Mouse (Mus musculus) MEL-GATA-1-ER (cell line): ENCODE data around the gene Phactr1.
"Not testable (repeated sequence)": the region's sequence is repeated elsewhere in the genome, so short reads cannot be mapped to it uniquely, and the experiment has no call there.

Experiments
- DNase-seq: peaks from one replicate; pipeline ENCODE4 v3.0.0-alpha.2; 2012; ENCODE audit warnings: low read depth; ENCODE audit errors: extremely low read depth

The Phactr1 gene

DNA sequence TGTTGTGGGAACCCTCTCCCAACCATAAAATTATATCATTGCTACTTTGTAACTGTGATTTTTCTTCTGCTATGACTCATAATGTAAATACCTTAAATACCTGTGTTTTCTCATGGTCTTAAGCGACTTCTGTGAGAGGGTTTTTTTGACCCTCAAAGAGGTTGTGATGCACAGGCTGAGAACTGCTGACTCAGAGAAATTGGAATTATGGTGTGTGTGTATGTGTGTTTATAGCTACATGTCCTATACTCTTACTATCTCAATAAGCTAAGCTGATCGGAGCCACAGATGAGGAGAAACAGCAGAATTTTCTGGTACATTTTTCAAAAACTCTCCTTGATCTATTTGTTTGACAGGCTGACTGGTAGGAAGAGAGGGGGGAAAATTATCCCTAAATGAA lies 239.6 kb downstream of the Phactr1 start:
- no peak for DNase-seq

DNA sequence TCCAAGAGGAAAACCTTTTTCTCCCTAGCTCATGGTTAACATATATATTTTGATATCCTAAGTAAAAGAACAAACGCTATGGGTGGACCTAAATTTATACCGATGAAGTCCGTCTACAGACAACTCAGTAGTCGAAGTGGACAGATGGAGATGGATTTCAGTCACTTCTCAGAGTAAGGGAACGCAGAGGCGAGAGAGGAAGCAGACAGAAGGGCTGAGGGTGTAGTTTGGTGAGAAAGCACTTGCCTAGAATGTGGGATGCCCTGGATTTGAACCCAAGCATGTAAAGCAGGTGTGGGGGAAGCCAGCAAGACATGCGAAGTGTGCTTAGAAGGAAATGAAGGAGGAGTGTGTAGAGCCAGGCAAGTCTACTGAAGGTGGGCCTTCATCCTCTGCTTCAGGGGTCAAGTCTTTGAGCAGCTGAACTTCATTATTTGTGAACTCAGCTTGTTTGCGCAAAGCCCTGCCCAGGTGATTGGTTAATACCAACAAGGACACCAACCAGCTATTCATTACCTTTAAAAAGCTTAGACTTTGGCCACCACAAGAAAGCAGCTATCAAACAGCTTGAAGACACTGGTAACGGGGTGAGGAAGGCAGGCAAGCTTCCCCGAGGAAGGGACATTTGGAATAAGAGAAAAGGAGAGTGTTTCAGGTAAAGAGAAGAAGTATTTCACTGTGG lies 241.5 kb downstream of the Phactr1 start:
- no peak for DNase-seq

DNA sequence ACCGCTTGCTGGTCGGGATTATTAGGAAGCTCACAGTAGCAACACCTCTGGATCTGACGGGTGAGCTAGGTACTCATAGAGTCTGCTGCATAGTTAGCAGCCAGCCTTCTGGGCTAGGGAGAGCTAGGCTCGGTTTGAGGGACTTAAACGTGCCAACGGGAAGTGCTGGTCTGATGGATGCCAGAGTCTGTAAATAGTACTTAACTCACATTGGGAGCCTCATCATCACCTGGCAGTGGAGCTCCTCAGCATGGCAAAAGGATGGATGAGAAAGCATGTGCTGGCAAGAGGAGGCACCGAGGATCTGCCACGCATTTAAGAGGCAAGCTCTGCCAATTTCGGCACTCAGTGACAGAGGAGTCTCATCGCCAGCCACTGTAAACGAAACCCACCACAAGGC lies 247.4 kb downstream of the Phactr1 start:
- no peak for DNase-seq

DNA sequence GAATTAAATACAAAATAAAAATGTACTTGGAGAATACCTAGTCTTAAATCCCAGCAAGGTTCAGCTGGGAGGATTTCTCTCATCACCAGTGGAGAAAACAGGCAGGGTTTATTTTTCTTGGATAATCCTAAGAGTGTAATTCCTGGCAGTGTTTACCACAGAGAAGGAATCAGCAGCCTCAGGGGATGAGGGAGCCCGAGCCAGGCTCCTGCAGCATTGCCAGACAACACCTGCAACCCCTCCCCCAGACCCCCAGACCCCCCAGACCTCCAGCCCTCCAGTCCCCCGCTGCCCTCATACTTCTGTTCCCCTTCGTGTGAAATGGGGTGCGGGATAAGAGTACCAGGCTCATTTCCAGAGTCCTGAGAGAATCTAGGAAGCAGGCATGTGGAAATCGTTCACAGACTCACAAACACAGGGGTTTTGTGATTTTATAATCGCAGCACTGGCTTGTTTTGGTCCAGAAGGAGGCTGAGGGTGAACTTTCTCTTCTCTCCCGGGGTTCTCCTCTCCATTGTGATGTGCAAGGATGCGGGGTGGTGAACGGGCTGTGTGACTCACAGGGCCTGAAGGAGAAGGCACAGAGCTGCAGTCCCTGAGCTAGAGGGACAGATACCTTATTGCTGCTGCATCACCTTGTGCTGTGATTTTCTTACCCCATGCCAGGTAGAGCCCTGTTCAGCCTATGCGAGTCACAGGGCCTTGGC lies 249.3 kb downstream of the Phactr1 start:
- DNase-seq, result no peak

DNA sequence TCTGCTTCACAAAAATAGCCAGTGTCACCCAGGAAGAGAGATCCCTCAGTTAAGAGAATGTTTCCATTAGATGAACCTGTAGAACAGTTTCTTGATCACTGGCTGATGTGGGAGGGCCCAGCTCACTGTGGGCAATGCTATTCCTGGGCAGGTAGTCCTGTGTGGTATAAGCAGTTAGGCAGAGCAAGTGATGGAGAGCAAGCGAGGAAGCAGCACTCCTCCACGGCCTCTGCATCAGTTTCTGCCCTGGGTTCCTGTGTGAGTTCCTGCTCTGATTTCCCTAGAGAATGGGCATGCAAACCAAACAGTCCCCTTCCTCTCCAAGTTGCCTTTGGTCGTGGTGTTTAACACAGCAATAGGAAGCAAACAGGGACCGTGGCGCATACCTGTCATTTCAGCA lies 251.6 kb downstream of the Phactr1 start:
- no peak for DNase-seq

DNA sequence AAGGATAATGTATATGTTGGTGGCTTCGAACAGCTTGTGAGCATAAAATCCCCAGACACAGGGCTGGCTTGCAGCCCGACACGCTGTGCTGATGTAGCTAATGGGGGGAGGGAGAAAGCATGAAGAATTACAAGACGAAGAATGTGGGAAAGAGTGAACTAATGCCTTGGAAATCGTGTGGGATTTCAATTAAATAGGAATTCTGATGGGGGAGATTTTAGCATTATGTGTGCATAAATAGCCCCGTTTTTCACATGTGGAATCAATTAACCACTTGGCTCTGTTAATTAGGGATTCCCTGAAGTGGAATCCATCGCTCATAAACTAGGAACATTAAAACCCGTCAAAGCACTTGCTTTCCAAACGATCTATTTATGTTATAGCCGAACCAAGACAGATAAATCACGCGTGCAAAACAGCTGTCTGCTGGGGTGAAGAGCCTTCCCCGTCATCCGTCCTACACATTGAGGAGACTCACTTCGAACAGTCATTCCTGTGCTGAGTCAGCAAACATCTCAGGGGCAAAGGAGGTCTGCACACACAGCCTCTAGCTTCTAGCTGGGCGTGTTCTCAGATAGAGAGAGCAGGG lies 254.2 kb downstream of the Phactr1 start:
- DNase-seq, result no peak

DNA sequence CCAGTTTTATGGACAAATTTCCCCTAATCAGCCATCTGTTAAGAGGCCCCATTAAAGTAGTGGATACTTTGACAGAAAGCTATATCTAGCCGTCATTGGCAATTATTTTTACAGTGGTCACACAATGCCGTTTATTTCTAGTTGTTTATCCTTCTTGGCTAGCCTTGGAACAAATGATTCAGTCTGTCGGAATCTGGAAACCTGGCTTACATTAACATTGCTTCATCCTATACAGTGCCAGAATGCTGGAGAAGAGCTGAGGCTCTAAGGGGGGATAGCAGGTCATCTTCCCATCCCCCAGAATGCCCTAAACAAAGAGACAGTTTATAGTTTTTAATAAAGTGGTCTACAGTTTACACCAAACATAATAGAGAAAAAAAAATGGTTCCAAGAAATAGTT lies 257.4 kb downstream of the Phactr1 start:
- no peak for DNase-seq

DNA sequence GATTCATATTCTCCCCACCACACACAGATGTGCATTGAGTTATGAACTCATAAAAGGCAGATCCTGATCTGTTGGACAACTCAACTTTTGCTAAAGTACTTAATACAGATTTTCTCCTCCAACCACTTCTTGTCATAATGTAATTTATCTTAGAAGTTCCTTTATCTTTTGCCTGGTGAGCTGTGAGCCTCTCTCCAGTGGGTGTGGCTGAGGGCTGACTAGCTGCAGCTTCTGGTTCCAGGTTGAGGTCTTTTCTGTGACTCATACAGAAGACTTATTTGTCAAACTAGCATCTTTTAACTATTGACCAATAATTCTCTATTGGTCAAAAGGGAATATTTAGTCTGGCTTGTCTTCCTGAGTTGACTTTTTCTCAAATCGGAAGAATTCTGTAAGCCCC lies 257.9 kb downstream of the Phactr1 start:
- DNase-seq, result no peak

DNA sequence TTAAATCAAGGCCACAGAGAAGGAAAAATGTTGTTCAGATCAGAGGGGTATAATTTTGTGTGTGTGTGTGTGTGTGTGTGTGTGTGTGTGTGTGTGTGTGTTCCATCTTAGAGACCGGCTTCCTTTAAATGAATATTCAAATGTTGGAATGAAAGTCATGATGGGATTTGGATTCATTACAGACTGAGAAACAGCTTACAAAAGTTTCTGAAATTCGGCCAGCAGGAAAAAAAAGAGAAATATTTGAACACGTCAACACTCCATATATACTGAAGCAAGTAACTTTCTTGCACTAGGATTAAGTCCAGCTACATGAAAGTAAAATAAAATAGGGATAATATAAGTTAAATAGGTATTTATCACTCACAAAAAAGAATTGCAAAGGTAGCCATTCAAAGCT lies 259.8 kb downstream of the Phactr1 start:
- DNase-seq, result no peak

DNA sequence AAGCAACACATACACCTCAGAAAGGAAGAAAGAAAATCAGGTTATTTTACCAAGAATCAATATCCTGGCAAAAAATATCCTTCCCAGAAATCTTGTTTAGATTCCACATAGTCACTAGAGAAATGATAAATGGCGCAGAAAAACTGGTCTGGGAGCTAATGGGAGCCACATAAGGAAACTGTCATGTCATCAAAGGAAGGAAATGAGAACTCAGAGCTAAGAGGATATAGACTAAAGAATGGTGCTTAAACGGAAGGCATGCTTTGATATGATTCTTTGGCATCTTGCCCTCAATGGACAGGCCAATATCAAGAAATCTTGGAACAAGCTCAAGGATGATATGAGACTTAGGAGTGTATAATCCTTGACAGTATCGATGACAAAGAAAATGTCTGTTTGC lies 263.7 kb downstream of the Phactr1 start:
- DNase-seq, result no peak

DNA sequence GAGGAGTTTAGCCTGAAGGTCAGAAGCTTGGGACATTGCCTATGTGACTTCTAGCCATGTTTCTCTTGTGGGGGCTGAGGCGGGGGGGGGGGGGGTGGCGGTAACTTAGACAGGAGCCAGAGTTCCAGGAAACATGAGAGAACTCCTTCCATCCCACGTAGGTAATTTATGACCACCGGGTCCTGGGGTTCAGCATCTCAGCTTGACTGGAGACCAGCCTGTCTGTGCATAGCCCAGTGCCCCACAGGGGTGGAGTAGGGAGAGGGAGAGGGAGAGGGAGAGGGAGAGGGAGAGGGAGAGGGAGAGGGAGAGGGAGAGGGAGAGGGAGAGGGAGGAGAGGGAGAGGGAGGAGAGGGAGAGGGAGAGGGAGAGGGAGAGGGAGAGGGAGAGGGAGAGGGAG lies 264.8 kb downstream of the Phactr1 start:
- not testable (repeated sequence) for DNase-seq

DNA sequence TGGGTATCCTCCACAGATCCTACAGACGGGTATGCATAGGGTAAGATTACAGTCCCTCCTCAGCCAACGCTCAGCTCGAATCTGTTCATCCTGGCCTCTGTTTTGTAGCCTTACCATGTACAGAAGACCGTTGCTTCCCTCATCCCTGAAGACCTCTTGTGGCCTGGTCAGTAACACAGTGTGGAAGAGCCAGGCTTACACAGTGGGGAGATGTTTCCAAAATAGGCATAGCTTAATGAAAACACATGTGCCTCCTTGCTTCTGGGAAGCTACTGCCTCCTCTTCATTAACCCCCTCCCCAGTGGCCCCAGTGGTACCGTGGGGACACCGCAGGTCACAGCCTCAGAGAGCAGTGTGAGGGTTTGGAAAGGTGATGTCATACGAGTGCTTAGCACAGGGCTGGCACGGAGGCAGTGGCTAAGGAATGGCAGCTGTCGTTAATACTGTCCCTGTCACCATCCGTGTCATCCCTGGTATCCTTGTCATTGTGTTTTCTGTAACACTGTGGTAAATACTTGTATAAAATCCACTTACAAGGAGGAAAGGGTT lies 268.4 kb downstream of the Phactr1 start:
- no peak for DNase-seq

DNA sequence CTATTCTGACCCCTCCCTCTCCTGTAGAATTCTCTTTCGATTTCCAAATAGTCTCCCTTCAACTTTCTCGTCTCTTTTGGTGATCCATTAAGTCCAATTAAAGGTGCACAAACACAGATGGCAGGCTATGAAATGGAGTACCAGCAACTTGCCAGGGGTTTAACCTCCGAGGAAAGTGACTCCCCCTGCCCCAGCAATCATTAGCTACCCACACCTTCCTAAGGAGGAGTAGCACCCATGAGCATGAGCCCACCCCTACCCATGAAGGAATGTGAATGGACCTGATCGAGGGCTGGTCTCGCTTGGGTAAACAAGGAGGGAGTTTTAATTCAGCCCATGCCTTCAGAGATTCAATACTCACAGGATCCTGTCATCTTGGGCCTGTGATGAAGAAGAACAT lies 268.9 kb downstream of the Phactr1 start:
- DNase-seq, result no peak

DNA sequence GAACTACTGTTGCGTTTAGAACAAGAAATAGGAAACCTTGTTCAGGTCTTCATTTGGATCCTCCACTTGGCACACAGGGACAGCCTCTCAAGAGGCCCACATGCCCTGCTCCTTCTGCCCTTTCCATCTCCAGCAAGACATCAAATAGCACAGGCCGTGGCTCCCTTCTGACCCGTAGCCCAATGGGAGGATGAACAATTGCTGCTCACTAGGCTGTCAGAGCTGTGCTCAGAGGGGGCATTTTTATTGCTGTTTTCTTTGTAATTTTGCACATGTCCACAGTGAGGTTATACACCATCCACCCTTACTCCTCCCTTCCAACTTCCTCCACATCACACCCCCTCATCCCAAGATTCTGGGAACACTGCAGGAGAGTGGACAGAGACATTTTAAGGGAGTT lies 269.6 kb downstream of the Phactr1 start:
- no peak for DNase-seq

DNA sequence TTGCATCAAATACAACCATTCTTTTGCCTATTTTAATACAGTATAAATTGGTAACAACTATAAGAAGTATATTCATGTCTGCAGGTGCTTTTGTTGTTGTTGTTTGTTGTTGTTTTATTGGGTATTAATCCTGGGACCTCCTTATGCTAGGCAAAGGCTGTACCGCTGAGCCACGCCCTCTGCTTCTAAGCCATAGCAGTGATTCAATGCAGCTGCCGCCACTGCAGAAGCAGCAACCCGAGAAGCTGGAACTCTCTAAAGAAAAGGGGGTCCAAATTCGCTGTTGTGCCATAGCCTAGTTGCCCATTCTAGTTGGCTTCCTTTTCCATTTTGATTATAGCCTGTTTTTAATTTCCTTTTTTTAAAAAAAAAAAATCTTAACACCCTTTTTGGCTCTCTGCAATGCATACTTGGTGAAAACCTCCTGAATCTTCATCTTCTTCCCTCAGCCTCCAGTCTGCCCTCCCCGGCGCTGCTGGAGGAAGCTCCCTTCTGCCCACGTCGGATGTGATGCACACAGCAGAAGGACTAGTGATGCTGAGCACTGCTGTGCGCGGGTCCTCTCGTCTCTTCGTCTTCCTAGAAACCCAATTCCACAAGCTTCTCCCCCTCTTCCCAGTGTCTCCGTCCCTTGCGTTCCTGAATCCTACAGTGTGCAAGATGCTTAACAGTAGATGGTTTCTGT lies 271.8 kb downstream of the Phactr1 start:
- DNase-seq, result no peak

DNA sequence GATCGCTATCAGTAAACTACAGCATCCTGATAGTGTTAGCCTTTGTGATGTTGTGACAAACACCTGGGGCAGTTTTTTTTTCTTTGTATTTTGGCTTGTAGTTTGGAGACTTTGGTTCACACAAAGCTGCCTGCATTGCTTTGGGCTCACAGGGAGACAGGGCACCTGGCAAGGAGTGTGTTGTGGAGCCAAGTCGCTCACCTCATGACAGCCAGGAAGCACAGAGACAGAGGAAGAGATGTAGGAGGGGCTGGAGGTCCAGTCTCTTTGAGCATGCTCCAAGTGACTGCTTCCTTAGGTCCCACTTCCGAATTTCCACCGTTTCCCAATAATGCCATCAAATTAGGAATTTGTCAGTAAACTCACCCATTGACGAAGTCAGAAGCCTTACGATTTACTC lies 272.6 kb downstream of the Phactr1 start:
- no peak for DNase-seq

DNA sequence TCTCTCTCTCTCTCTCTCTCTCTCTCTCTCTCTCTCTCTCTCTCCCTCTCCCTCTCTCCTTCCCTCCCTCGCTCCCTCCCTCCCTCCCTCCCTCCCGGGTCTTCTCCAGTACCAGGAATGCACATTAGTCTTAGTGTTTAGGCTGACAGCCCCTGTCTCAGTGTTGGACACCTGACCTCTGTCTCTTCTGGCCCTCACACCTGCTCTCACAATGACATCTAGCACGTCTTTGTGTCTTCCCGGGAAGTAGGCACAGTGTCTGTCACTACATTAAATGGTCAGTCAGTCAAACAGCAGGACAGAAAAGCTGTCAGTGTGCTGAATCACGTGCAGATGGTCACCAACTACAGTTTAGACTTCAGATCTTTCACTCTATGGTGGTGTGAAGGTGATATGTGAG lies 273.7 kb downstream of the Phactr1 start:
- no peak for DNase-seq

DNA sequence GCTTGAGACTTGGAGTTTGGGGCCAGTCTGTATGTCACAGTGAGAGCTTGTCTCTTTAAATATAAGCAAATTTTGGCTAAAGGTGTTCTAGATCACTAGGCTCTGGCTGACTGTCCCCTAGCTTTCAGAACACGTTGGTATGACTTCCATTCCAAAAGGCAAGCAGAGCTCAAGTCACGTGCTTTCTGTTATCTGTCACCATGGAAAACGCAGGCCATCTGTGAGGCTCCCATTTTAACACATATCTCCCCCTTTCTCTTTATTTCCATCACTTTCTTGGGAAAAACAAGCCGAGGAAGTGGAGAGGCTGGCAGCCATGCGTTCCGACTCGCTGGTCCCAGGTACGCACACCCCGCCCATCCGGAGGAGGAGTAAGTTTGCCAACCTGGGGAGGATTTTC lies 275.9 kb downstream of the Phactr1 start:
- no peak for DNase-seq

DNA sequence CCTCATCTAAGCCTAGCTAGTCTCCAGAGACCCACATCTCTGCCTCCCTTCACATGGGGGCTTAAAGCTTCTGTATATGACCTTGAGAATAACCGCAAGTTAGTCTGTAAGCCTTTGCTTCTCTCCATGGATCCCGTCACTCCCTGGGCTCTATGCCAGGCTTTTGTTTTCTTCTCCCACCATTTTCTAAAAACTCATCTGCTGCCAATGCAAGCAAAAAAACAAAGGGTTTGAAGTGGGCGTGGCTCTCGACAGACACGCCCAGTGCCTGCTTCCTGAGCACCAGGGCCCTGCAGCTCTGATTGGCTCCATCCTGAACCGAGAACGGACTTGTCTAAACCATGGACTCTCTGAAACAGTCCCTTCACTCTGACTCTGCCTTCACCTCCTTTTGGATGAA lies 277.4 kb downstream of the Phactr1 start:
- no peak for DNase-seq

DNA sequence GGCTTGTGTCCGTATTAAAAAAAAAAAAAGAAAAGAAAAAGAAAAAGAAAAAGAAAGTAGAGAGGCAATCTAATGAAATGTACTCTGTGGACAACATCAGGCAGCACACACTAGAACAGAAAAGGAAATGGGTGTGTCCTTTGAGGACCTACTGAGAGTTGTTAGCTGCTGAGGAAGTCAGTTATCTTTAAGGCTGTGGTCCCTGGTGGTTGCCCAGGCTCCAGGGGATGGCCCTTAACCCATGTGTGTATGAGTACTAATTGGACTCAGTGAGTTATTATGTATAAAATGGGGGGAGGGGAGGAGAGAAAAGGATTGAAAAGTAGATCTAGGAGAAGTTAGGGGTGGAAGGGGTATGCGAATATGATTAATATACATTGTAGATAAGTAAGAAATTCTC lies 278.4 kb downstream of the Phactr1 start:
- no peak for DNase-seq

DNA sequence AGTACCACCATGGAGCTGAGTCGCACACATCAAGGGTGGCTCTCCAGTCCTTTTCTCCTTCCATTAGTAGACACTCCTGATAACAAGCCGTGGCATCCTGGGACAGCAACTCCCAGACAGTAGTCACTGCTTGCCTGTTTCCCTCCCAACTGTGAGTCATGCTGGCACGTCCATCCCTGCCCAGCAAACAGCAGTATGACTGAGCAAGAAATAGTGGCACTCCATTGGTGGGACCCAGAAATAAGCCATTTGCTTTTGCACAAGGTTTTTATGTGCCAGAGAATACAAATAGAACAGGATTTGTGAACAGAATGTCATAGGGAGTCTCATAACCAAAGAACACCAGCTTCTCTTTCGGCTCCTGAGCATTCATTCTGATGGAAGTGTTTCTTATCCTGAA lies 281.1 kb downstream of the Phactr1 start:
- DNase-seq, result no peak

DNA sequence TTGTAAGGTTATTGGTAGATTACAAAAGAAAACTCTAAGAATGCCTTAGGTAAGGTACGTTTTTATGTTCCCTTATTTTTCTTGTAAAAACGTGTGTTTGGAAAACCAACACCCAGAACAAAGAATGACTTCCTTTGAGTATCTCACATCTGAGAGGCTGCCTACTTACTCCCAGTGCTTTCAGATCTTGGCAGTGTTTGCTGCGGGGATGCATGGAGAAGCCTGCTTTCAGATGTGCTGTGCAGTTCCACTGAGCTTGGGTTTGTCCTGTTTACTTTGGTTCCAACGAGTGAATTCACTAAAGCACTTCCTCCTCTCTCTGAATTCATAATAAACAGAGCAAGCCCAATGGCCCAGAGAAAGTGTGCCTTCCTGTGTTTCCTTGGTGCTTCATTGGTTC lies 288.1 kb downstream of the Phactr1 start:
- DNase-seq, result no peak
